Mouse (Mus musculus) right cerebral cortex, postnatal 10 days (tissue): ENCODE data around the gene Smg5.
"Not testable (repeated sequence)": the region's sequence is repeated elsewhere in the genome, so short reads cannot be mapped to it uniquely, and the experiment has no call there.

ENCODE experiments used
- DNase-seq, 2 experiments: peaks; one replicate each; pipeline ENCODE4 v3.0.0; 2021; ENCODE audit warnings: low spot score in 2 of 2

Gene Smg5

GRCm38 (mm10) chr3:88336058-88337013, at the start of gene Smg5, which contains the start of gene Tmem79:
TSS of gene Smg5 (plus strand) at chr3:88336260.
TSS of gene Tmem79 (minus strand) at chr3:88336148.
- peak; percentile 97 to 98 for DNase-seq

GRCm38 (mm10) chr3:88287110-88287509, 49.0 kb upstream of the Smg5 start, which contains the start of gene Gm38392:
TSS of gene Gm38392 (minus strand) at chr3:88287210.
- DNase-seq: no peak

GRCm38 (mm10) chr3:88288133-88288713, 47.8 kb upstream of the Smg5 start:
- not testable (repeated sequence) for DNase-seq

- DNase-seq: no peak
Measured at GRCm38 (mm10) chr3:88291970-88292369, 44.1 kb upstream of the Smg5 start.

- not testable (repeated sequence) for DNase-seq
Measured at GRCm38 (mm10) chr3:88295272-88295671, 40.8 kb upstream of the Smg5 start.

- peak in 1 of 2 experiments; percentile 28 for DNase-seq
Measured at GRCm38 (mm10) chr3:88296110-88296560, 39.9 kb upstream of the Smg5 start.

GRCm38 (mm10) chr3:88296561-88297318, 39.3 kb upstream of the Smg5 start, which contains the start of the genes Tsacc and Cct3:
TSS of gene Tsacc (minus strand) at chr3:88296999.
TSS of gene Cct3 (plus strand) at chr3:88297116.
- DNase-seq: peak; percentile 98 to 99

- peak; percentile 73 to 82 for DNase-seq
Measured at GRCm38 (mm10) chr3:88297321-88297851, 38.7 kb upstream of the Smg5 start.

GRCm38 (mm10) chr3:88299172-88299571, 36.9 kb upstream of the Smg5 start:
- DNase-seq: no peak

- DNase-seq: peak; percentile 72 to 78
Measured at GRCm38 (mm10) chr3:88324951-88325405, 11.1 kb upstream of the Smg5 start, which contains the start of gene Glmp. TSS of gene Glmp (plus strand) at chr3:88325023.

- no peak for DNase-seq
Measured at GRCm38 (mm10) chr3:88328956-88329355, 7.1 kb upstream of the Smg5 start.

- DNase-seq: no peak
Measured at GRCm38 (mm10) chr3:88331282-88331681, 4.8 kb upstream of the Smg5 start.

- DNase-seq: no peak
Measured at GRCm38 (mm10) chr3:88334029-88334658, 1.9 kb upstream of the Smg5 start.

GRCm38 (mm10) chr3:88334902-88335435, 1.1 kb upstream of the Smg5 start:
- no peak for DNase-seq

- DNase-seq: no peak
Measured at GRCm38 (mm10) chr3:88335436-88336053, 515 bp upstream of the Smg5 start.

GRCm38 (mm10) chr3:88337367-88338020, 1.4 kb downstream of the Smg5 start:
- no peak for DNase-seq

- no peak for DNase-seq
Measured at GRCm38 (mm10) chr3:88338316-88338715, 2.3 kb downstream of the Smg5 start.

- DNase-seq: no peak
Measured at GRCm38 (mm10) chr3:88339006-88339405, 2.9 kb downstream of the Smg5 start.

- DNase-seq: no peak
Measured at GRCm38 (mm10) chr3:88350732-88351131, 14.7 kb downstream of the Smg5 start.

- DNase-seq: no peak
Measured at GRCm38 (mm10) chr3:88352907-88353306, 16.8 kb downstream of the Smg5 start.
